Mouse (Mus musculus) lung, adult 2 months (tissue): ENCODE measurements at regions not wholly inside any gene's neighbourhood (a gene's known extent, or its start where the extent isn't known, plus 50 kb on each side); places are given as distances from the start of the nearest gene placed in this dataset.
"Not testable (repeated sequence)": the region's sequence is repeated elsewhere in the genome, so short reads cannot be mapped to it uniquely, and the experiment has no call there.

Experiments
- CTCF ChIP-seq: fragments of 200-500 bp; IDR thresholded peaks from 2 replicates; pipeline ENCODE4 v1.5.1; 2011; ENCODE audit warnings: mild to moderate bottlenecking, low read length, control low read depth; ENCODE audit not compliant: insufficient read depth
- POLR2A ChIP-seq: fragments of 200-500 bp; IDR thresholded peaks from 2 replicates; pipeline ENCODE4 v1.6.1; 2011; ENCODE audit warnings: low read depth, mild to moderate bottlenecking, control low read depth, low read length, borderline replicate concordance; ENCODE audit errors: extremely low read depth

GRCm38 (mm10) chr17:6520751-6521150, 80.7 kb upstream of the Dynlt1c start:
- TF ChIP-seq CTCF, POLR2A: not testable (repeated sequence)
